Mouse (Mus musculus): ENCODE measurements at regions not wholly inside any gene's neighbourhood (a gene's known extent, or its start where the extent isn't known, plus 50 kb on each side); places are given as distances from the start of the nearest gene placed in this dataset.

DNA sequence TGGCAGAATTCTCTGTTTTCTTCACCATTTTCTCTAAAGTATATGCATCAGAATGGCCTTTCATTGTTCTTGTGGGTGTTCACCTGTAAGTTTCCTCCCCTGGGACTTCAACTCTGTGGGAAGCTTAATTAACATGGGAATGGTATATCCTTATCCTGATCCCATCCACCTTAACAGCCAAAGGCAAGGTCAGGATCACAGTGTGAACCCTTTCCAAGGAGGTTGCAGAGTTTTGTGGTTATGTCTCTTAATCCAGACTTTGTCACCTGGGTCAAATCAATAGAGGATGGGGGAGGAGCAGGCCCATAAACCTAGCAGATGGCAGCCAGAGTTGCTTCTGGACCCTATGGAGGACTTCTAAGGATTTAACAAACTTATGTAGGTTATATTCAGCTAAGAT, 102.9 kb upstream of the Trim24 start:
- TF ChIP-seq POLR2A (IDR thresholded peaks at IDR 0.05; ENCODE audit: insufficient read length, low read depth) (no peak), USF1 (IDR thresholded peaks at IDR 0.05; ENCODE audit: low read depth) (no peak), POLR2AphosphoS2 (IDR thresholded peaks at IDR 0.05; ENCODE audit: insufficient read length, low read depth) (no peak), TCF12 (IDR thresholded peaks at IDR 0.05; ENCODE audit: insufficient read depth, poor library complexity, severe bottlenecking) (no peak), MAX (IDR thresholded peaks at IDR 0.05; ENCODE audit: low read depth) (no peak), MYOD1 (IDR thresholded peaks at IDR 0.05; ENCODE audit: control insufficient read depth in 1 of 3, insufficient read length in 2 of 3, low read depth in 2 of 3) (no peak)

Measured in myocyte (in vitro differentiated cells).